Mouse (Mus musculus) CD8-positive naive resting alpha-beta T cell, adult 2 months (primary cell): ENCODE measurements around the gene Nme4.
A peak's percentile ranks its signal among the peaks of the same experiment; 100 is the strongest.

Experiments
- DNase-seq, 2 experiments: peaks; one replicate each; pipeline ENCODE4 v3.0.0; 2022; ENCODE audit warnings: low read depth in 2 of 2, low spot score in 2 of 2

The Nme4 gene

DNA sequence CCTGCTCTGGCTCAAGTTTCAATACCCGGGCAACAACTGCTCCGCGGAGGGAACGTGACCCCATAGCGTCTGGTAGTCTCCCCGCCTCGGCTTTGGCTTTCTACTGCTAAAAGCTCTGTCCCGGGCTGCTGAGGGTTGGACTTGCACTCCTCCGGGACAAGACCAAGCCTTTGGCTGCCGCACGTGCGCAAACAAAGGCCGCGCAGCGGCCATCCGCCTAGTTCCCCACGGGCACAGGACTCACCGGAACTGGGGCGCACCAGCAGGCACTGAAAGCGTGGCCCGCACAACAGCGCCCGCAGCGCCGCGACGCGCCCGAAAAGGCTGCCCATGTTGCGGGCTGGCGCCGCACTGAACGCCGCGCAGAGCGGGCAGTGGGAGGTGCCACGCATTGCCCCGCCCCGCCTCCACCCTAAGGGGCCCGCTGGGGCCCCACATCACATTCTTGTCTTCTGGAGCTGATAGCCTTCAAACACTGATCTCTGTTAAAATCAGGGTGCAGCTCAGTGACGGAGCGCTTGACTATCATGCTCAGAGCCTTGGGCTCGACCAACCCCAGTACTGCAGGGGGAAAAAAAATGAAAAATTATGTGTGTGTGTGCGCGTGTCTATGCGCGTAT is at the start of gene Nme4:
Nme4 (minus strand) TSS at position 482 of the 620 bp plus-strand sequence.
- DNase-seq, result peak in 1 of 2 experiments; percentile 51

DNA sequence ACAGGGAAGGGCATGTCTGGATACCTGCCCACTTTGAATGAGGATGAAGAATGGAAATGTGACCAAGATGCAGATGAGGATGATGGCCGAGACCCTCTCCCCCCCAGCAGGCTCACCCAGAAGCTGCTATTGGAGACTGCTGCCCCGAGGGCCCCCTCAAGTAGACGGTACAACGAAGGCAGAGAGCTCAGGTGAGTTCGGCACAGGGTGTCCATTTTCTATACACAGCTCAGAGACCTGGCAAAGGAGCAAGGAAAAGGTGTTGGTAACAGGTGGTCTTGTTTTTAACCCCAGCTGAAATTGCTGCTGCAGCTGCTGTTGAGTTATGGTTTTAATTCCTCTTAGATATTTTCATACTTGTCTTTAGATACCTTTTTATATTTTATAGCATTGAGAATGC is 48.0 kb upstream of the Nme4 start:
- no peak for DNase-seq

DNA sequence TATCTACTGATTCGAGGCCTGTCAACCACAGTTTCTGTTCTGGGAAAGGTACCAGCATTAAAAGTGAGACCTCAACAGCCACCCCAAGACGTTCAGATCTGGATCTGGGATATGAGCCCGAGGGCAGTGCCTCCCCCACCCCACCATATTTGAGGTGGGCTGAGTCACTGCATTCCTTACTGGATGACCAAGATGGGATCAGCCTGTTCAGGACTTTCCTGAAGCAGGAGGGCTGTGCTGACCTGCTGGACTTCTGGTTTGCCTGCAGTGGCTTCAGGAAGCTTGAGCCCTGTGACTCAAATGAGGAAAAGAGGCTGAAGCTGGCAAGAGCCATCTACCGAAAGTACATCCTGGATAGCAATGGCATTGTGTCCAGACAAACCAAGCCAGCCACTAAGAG is 47.4 kb upstream of the Nme4 start:
- DNase-seq, result no peak

DNA sequence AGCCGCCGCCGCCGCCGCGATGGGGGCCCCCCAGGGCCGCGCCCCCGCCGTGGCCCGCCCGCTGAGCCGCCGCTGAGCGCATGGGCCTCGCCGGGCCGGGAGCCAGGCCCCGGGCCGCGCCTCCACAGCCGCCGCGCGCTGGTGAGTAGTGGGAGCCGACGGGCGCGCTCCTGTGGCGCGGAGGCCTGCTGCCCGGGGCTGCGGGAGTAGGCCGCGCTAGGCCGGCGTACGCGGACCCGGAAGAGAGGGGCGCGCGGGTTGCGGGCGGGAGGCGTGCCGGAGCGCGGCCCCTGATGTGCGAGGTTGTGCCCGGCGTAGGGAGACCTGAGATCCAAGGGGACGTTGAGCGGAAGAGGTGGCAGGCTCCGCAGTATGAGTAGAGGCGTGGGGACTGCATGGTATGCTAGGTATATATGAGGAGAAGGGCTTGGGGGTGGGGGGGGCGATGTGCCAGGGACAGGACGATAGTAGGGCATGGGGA is 43.5 kb upstream of the Nme4 start:
- peak in 1 of 2 experiments; percentile 38 for DNase-seq

DNA sequence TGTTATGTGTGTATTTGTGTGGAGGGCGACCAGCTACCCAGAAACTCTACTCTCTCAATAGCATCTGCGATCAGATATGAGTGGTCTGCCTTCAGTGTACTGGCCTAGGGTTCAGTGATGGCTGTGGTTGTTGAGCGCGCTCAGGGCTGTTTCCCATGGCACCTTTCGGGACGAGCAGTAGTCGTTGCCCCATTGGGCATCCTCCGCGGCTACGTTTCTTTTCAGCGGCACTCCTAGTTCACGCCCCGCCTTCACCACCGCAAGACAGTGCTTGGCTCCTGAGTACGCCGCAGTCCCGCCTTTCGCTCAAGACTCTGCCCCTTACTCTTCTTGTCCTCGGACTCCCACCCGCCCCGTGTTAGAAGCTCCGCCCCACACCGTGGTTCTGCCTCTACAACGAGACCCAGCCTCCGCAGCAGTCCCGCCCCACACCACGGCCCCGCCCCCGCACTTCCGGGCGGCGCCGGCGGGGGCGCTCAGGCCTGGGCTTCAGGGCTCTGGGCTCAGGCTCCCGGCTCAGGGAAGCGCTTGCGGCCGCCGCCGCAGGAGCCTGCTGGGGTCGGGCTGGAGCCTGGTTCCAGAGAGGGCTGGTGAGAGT is 42.9 kb upstream of the Nme4 start, which contains the start of gene Axin1:
Axin1 (plus strand) TSS at position 450 of the 598 bp plus-strand sequence.
- DNase-seq, result peak; percentile 95 to 96

DNA sequence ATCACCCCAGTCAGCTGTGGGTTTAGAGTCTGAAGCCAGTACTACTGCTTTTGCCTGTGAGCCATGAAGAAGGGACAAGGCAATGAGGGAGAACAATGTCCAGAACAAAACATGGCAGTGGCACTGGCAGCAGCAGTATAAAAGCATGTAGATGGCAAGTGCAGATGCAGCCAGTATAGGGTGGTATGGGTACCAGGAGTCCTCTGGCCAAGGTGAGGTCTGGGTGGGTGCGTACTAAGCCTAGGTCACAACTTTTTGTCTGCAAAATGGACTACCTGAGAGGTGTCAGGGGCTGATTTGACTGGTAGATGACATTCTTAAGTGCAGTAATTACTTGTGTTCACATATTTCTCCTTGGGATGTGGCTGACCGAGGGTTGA is 42.3 kb upstream of the Nme4 start:
- no peak for DNase-seq

DNA sequence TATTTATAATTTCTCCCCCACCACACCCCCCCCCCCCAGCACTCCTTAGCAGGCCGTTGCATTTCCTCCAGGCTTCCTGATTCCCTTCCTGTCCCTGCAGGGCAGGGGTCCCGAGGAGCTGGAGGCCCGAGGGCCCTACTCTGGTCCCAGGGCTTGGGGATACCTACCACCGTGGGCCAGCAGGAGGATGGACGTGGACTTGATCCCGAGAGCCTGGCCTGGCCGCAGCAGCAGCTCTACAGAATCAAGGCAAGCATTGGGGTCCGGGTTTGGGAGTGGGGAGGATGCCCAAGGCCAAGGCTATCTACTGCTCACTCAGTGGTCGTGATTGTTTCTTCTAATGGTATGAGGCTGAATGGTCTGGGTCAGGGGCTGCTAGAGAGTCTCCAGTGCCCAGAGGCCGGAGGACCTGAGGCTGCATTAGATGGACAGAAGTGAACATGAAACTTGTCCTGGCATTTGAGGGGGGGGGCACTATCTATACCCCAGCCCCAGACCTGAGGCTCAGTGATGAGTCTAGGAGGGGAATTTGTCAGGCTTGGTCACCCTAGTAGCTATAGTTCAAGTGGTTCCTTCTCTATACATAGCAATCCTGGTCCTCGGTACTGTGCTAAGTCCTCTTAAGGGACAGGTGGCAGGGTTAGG is 41.8 kb upstream of the Nme4 start:
- no peak for DNase-seq

DNA sequence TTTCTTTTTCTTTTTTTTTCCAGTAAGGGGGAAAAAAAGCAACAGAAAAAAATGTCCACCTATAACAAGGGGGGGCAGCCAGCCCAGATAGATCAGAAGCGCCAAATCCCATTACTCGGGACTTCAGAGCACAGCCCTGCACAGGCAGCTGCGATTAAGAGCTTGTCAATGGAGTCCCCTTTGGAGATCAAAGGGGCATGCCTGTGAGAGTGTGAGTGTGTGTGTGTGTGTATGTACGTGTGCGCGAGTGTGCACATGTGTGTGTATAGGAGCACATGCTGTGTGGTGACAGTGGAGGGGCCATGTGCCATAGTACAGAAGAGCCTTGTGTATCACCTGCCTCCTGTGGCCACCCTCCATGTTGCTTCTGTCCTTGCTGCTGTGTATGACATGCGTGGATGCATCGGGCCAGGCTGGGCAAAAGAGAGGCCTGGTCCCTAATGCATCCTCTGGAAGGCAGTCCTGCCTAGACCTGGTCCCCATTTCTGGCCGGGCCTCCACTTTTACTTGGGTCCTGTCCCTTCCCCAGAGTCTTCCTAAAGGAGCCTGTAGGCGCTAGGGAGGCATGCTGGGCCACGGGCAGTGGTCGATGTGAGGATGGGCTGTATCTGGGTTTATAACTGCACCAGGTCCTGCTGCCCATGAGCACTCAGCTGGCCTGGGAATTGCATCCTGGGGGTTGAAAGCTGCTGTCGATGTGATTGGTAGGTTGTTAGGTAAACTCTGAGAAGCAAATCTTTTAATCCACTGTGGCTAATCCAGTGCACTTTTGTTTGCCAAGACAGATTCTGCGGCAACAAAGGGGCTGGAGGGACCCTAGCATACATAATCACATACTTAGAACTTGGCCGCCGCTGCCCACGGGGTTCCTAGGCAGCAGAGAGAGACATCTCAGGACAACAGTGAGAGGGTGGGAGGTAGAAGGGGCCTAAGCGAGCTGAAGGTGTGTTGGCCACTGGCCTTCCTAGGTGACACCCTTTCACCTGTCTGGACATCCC is 36.8 kb upstream of the Nme4 start:
- no peak for DNase-seq

DNA sequence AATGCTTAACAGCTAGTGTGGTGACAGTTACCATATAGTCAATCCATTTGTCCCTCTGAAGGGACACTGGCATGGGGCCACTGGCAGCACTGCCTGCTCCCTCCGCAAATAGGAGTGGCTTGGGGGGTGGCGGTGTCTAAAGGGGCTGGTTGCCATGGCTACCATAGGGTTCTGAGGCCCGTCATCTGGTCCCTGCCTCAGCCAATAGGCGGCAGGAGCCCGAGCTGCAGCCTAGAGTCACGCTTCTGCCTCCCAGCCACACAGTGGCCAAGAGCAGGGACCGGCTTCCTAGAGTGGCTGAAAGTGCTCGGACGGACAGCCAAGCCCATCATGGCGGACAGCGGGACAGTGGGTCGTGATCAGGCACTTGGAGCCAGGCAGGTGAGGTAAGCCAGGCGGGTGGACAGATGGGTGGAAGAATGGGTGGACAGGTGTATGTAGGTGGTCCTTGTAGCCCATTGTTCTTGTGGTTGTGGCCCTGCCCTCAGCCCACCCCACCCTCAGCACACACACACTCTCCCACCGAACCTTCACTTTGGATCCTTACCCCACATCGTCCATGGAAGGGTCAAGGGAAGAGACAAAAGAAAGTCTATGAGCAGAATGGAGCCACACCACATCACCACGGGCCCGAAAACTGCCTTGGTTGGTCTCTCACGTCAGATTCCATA is 35.8 kb upstream of the Nme4 start:
- no peak for DNase-seq

DNA sequence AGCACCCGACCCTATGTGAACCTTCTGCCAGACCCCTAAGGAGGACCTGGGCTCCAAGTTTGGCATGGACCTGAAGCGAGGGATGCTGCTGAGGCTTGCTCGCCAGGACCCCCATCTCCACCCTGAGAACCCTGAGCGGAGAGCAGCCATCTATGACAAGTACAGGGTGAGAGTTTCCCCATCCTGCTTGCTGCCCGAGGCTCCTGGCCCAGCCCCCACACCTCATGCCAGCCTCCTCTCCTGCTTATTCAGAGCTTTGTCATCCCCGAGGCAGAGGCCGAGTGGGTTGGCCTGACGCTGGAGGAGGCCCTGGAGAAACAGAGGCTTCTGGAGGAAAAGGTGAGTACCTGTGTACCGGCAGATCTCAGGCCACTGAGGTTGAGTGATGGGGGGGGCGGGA is 29.8 kb upstream of the Nme4 start:
- no peak for DNase-seq

DNA sequence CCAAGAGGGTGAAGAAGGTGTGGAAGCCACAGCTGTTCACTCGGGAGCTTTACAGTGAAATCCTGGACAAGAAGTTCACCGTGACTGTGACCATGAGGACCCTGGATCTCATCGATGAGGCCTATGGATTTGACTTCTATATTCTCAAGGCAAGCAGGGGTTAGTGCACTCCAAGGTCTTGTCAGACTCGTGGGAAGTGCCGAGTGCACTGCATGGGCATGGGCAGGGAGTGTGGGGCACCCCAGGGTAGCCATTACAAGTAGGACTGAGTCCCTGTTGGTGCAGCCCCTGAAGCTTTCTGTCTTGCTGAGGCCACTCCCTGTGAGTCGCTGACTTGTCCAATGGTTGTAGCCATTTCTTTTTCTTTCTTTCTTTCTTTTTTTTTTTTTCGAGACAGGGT is 29.2 kb upstream of the Nme4 start:
- DNase-seq, result no peak

DNA sequence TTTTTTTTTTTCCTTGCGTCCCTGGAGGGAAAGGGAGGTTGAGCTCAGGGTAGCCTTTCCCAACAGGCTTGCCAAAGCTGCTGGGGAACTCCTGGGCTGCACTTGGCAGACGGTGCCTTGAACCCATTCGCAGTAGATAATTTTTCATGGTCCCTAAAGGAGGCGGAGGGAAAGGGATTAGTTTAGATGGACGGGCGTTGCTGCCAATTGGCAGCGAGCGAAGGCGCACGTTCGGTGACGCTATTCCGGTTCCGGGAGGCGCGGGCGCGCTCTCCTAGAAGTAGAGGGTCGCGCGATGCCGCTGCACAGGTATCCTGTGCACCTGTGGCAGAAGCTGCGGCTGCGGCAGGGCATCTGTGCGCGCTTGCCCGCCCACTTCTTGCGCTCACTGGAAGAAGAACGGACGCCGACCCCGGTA is 27.9 kb upstream of the Nme4 start, which contains the start of gene Mrpl28:
Mrpl28 (plus strand) TSS at position 234 of the 418 bp plus-strand sequence.
- DNase-seq, result peak; percentile 58 to 69

DNA sequence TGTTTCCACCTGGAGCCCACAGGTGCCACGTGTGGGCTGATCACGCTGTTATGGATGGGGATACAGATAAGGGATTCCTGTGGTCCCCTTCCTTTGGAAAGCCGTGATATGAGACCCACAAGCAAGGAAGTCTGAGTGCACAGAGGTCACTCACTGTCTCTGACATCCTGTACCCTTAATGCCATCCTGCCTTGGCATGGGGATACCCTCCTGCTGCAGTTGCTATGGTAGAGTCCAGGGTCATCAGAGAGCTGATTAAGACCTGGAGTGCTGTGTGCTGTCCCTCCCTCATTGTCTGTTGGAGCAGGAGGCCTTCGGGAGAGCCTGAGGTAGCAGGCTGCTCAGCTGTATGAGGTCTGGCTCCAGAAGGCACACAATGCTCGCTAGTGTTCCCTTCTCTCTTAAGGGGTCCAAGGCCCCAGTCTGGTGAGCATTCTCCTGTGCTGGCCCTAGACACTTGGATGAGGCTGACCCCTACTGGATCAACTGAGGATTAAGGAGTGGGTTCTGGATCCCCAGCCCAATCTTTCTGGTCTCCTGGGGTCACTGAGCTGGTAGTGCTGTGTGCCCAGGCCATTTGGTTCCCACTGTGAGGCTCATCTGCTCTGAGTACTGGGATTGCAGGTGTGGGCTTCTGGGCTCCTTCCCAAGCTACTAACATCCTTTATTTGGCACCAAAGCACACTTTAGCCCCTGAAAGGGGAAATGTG is 27.2 kb upstream of the Nme4 start:
- no peak for DNase-seq

DNA sequence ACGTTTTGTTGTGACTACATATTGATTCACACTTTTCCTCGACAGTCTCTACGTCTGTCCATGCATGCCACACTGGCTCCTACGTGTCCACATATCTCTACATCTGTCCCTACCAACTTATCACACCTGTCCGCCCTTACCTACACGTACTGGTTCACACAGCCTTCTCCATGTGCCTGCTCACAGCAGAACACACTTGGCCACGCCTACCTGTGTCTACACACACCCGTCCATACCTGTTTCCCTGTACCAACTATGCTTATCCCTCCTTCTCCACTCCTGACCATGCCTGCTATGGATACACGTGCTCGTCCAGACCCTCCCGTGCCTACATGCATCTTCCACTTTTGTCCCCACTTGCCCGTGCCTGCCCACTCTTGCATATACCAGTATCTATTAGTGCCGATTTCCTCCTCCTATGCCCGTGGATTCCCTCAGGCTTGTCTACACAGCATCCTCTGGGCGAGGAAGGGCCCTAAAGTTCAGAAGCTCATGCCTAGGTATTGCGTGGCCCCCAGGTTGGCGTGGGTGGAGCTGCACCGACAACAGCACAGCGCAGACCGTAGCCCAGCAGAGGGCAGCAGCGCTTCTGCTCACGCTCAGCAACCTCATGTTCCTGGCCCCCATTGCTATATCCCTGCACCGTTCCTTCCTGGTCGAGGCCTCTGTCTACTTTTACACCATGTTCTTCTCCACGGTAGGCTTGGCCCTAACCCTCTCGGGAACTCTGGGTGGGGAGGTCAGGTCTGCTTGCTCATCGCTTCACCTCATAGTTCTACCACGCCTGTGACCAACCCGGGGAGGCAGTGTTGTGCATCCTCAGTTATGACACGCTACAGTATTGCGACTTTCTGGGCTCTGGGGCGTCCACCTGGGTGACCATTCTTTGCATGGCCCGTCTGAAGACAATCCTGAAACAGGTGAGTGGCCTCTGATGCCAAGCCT is 24.6 kb upstream of the Nme4 start:
- peak; percentile 38 to 56 for DNase-seq

DNA sequence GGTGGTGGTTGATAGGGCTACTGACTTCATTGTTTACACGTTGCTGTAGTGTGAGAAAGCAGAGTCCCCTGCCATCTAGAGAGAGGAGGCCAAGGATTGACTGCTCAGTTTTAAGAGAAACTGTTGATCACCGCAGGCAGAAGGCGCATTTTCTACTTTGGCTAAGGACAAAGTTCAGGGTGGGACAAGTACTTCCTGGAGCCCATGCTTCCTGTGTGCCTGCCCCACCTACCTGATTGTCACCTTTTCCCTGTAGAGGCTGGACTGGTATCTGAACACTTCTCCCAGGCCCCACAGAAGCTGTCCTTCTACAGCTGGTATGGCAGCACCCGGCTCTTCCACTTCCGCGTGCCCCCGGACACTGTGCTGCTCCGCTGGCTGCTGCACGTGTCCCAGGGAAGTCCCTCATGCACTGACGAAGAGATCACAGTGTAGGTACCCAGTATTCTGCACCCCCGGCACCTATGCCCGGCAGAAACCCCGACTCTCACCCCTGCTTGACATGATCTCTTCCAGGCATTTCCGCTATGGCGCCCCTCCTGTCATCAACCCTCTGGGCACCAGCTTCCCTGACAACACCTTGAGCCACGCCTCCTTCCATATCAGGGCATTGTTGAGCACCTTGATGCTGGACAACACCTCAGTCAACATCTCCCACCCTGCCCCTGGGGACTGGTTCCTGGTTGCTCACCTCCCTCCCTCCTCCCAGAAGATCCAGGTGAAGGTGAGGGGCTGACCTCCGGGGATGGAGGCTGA is 21.3 kb upstream of the Nme4 start:
- DNase-seq, result no peak

DNA sequence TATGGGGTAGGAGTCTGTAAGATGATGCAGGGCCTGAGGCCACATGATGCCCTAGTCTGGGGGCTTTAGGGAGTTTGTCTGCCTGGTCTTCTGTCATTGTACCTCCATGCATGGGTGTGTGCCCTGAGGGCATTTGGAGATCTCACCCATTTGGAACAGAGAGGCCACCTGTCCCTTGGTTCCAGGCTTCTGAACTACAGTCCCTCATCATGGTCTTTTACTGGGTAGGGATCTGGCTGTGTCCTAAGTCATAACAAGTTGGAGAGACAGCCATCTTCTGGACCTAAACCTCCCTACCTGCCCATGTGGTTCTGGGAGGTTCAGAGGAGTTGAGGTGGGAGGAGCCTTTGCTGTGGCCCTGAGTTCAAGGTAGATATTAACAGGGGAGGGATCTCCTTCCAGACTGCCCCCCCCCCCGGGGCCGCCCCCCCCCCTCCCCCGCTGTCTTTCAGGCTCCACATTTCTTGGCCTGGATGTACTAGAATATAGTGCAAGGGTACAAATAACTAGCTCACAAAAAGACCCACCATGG is 20.6 kb upstream of the Nme4 start:
- DNase-seq, result no peak

DNA sequence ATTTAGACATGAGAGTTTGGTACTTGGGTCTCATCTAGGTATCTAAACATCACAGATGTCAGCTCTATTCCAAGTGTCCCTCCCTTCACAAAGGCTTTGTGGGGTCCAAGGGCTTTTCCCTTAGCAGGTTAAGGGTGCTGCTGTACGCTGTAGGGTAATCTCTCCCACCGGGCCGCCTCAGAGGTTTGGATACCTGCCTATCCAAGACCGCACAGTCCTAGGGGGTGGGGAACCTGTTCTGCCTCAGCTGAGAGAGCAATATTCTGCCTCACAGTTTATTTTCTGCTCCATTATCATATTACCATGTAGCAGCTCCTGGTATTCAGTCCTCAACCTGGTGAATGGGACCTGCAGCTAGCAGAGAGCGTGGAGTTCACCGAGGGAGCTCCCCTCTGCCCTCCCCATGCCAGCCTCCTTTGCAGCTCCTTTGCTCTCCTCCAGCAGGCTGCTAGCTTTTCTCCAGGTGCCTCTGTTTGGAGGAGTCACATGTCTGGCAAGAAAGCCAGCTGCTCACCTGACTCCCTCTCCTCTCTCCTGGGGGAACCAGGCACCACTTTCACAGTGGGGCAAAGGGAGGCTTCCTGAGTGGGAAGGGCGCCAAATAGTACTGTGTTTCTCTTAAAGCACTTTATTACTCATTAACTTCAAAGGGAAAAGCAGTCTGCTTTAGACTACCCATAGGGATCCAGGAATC is 19.9 kb upstream of the Nme4 start:
- DNase-seq, result no peak
